Mouse (Mus musculus): ENCODE measurements around the gene Crybg2. TPM values are rescaled to one million over a fixed set of nuclear protein-coding genes. Genes with fewer than 3 reads are reported as not detected.

Crybg2 gene
- polyA plus RNA-seq, 1 experiment from 2014 or later = 4.6 TPM

DNA sequence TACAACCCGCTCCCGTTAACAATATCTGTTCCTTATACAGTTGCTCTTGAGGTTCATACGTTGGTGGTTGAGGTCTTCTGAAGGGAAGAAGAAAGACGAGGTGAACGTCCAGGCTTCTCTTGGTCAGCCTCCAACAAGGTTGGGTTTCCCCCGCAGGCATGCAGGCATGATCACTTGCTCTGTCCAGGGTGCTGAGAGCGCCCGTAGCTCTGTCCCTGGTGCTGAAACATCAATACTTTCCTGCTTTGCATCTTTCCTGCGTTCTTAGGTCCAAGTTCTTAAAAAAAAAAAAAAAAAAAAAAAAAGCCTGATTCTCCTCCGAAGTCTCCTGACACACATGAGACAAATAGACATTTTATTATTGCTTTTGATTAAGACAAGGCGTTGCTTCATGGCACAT lies 40.0 kb upstream of the Crybg2 start:
- H3K27me3 ChIP-seq = peaks cover 24% of the 10 kb centered on the region
- ATAC-seq (ENCODE audit: low FRiP score, low read depth) = no peak
- 0 out of 2 replicates have a peak overlapping the region, but pooled peaks have one; percentile 36 for H3K4me3 ChIP-seq
- H3K9me3 ChIP-seq = no peaks in the 10 kb centered on the region
- no peak overlapping the region for H3K27ac ChIP-seq (replicated peaks)
- peak overlapping the region; percentile 62 for H3K4me2 ChIP-seq
- H3K4me1 ChIP-seq (replicated peaks) = peaks cover 33% of the 10 kb centered on the region
- WGBS = 4% methylated on average over 11 of the region's 11 CpGs
- no peak overlapping the region for H3K9ac ChIP-seq
- no peaks in the 10 kb centered on the region for H3K36me3 ChIP-seq

DNA sequence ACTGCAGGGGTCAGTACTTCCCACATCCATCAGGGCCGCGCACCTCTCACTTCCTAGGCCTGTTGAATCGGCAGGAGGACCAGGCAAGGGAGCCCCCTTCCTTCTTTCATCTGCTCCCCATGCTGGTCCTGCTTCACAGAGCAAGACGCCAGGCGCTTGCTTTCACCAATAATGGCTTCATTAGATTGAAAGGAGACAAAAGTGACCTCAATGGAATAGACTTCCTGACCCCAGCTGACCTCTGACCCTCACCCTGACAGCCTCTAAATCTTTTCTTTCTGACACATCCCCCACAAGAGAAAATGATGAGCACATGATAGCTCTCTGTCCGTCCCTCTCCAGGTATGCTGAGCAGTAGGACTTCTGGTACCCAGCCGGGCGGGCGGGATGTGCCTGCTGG lies 34.8 kb upstream of the Crybg2 start:
- Histone ChIP-seq H3K27ac (replicated peaks) (no peak overlapping the region), H3K9ac (no peak overlapping the region), H3K4me1 (replicated peaks) (no peaks in the 10 kb centered on the region), H3K36me3 (no peaks in the 10 kb centered on the region), H3K9me3 (no peaks in the 10 kb centered on the region), H3K4me2 (no peak overlapping the region), H3K27me3 (no peaks in the 10 kb centered on the region), H3K4me3 (no peak overlapping the region)
- 22% methylated on average over 9 of the region's 9 CpGs for WGBS
- ATAC-seq (ENCODE audit: low FRiP score, low read depth) = no peak

DNA sequence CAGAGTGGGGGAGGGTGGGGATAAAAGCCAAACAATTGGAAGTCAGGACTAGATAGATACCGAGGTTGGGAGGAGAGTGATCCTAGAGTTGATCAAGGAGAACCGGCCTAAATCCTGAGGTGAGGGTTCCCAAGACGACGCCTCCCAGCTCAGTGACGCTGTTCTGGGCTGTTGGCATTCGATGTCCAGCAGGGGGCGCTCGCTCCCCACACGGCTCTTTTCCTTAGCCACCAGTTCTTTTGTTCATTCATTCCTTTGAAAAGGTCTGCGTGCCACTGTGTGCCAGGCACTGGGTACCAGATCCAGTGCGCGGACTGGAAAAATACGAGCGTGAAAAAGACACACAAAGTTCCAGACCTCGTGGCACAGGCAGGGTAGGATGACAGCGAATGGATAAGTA lies 24.7 kb upstream of the Crybg2 start:
- H3K27me3 ChIP-seq = no peaks in the 10 kb centered on the region
- peak overlapping the region; percentile 39 for H3K4me2 ChIP-seq
- no peak overlapping the region for H3K4me3 ChIP-seq
- 0 out of 2 replicates have a peak, but pooled peaks cover 4% of the 10 kb centered on the region for H3K4me1 ChIP-seq (replicated peaks)
- WGBS = 4% methylated on average over 16 of the region's 16 CpGs
- peak; percentile 59; the same call in 1 of the 2 replicates for ATAC-seq (ENCODE audit: low FRiP score, low read depth)
- no peak overlapping the region for H3K9ac ChIP-seq
- H3K9me3 ChIP-seq = no peaks in the 10 kb centered on the region
- no peak overlapping the region for H3K27ac ChIP-seq (replicated peaks)
- no peaks in the 10 kb centered on the region for H3K36me3 ChIP-seq

DNA sequence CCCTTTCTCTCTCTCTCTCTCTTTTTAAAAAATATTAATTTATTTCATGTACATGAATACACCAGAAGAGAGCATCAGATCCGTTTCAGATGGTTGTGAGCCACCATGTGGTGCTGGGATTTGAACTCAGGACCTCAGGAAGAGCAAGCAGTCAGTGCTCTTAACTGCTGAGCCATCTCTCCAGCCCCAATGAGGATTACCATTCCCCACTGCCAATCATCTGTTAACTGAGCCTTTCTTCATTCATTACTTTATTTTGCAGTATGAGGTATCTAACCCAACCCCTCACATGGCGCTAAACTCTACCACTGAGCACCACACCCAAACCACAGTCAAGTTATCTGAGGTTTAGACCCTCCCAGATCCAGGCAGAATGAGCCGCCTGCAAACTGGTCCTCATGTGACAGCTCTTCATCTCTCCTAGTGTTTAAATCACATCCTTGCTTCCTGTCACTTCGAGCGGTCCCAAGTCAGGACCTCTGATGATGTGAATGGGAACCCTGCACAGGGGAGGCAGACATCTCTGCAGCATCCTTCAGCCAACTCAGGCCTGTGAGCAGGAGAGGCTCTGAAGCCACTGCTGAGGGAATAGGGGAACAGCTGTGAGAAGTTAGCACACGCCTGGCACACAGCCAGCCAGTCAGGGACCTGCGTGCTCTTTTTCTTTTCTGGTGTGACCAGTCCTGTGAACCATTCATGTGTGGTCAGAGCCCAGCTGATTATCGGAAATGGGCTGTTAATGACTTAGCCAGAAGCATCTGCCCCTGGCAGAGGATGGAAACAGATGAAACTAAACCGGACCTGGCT lies 19.1 kb upstream of the Crybg2 start:
- Histone ChIP-seq H3K4me1 (replicated peaks) (no peaks in the 10 kb centered on the region), H3K9me3 (no peaks in the 10 kb centered on the region), H3K36me3 (no peaks in the 10 kb centered on the region), H3K4me3 (no peak overlapping the region), H3K4me2 (no peak overlapping the region), H3K9ac (no peak overlapping the region), H3K27me3 (no peaks in the 10 kb centered on the region), H3K27ac (replicated peaks) (no peak overlapping the region)
- ATAC-seq (ENCODE audit: low FRiP score, low read depth) = no peak
- WGBS = 52% methylated on average over 9 of the region's 9 CpGs

DNA sequence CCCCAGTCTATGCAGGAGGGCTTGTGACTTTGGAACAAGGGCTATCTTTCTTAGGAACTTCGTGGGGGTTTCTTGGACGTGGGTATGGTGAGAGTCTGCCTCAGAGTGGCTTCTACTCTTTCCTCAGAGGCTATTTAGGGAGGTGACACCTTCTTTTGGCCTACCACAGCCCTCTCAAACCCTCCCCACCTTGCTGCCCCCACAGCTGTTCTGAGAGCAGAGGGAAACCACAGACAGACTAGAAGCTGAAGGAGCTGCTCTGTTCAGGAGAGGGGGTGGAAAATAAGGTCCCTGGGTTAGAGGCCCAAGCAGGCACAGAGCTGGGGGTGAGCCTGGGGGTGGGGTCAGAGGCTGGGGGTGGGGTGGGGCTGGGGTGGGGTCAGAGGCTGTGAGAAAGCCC lies 17.6 kb upstream of the Crybg2 start:
- WGBS = 69% methylated on average over 2 of the region's 2 CpGs
- no peak overlapping the region for H3K4me2 ChIP-seq
- ATAC-seq (ENCODE audit: low FRiP score, low read depth) = no peak

DNA sequence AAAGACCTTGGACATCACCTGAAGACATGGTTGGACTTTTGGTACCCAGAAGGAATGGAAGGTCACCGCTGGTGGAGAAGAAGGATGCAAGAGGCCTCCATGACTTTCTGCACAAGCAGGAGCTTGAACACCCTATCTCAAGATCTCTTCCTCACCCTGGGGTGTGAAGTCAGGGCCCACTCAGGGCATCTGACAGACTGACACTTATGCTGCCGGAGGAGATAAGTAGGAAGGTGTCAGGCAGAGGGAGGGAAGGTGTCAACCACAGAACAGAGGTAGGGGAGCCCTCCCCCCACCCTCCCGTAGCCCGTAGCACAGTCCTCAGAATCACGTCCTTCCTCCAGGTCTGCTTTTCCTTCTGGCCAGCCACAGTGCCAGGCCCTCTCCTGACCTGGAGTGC lies 13.0 kb upstream of the Crybg2 start:
- ATAC-seq (ENCODE audit: low FRiP score, low read depth) = no peak
- no peak overlapping the region for H3K4me3 ChIP-seq
- no peak overlapping the region for H3K9ac ChIP-seq
- H3K9me3 ChIP-seq = no peaks in the 10 kb centered on the region
- no peaks in the 10 kb centered on the region for H3K27me3 ChIP-seq
- WGBS = 89% methylated on average over 5 of the region's 5 CpGs
- no peak overlapping the region for H3K27ac ChIP-seq (replicated peaks)
- H3K4me2 ChIP-seq = no peak overlapping the region
- no peaks in the 10 kb centered on the region for H3K36me3 ChIP-seq
- peaks cover 5% of the 10 kb centered on the region; the same call in 1 of the 2 replicates for H3K4me1 ChIP-seq (replicated peaks)

More for the DNA sequence above, 17.6 kb upstream of the Crybg2 start:
- no peaks in the 10 kb centered on the region for H3K36me3 ChIP-seq
- no peaks in the 10 kb centered on the region for H3K9me3 ChIP-seq
- H3K27ac ChIP-seq (replicated peaks) = no peak overlapping the region
- H3K4me1 ChIP-seq (replicated peaks) = no peaks in the 10 kb centered on the region
- H3K27me3 ChIP-seq = no peaks in the 10 kb centered on the region
- H3K4me3 ChIP-seq = no peak overlapping the region
- H3K9ac ChIP-seq = no peak overlapping the region

DNA sequence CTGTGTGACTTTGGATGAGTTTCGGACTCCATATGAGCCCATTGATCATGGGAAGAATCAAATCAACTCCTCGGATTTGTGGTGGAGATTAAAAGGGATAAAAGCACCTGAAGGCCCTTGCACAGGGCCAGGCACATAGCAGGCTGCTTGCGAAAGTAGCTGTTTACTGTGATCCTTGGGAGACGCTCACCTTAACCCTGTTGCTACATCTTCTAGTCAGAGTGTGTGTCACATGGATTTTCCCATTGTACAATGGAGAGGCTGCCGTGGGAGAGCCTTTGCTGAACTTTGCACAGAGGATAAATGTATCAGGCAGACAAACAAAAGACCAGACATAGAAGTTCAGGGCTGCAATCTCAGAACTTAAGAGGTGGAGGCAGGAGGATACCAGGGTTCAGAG lies 8.7 kb upstream of the Crybg2 start:
- no peaks in the 10 kb centered on the region for H3K9me3 ChIP-seq
- no peak overlapping the region for H3K4me3 ChIP-seq
- H3K27ac ChIP-seq (replicated peaks) = no peak overlapping the region
- peaks cover 7% of the 10 kb centered on the region; the same call in 1 of the 2 replicates for H3K4me1 ChIP-seq (replicated peaks)
- no peak for ATAC-seq (ENCODE audit: low FRiP score, low read depth)
- H3K9ac ChIP-seq = no peak overlapping the region
- H3K27me3 ChIP-seq = no peaks in the 10 kb centered on the region
- no peaks in the 10 kb centered on the region for H3K36me3 ChIP-seq
- 85% methylated on average over 5 of the region's 5 CpGs for WGBS
- H3K4me2 ChIP-seq = no peak overlapping the region

DNA sequence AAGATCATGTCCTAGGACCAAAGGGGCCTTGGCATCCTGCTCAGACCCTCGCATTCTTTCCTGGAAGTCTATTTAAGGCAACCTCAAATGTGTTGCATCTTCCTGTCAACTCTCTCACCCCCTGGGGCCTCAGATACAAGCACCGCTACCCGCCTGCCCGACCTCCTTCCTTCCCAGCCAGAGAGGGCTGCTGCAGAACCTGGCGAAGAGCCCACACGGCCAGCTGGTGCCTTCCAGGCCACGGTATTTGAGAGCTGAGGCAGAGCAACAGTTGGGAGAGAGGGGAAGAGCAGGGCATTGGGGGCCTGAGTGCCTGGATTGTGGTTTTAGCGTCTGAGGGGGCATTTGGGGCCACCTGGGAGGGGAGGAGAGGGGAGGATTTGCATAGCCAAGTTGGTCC lies 8.1 kb upstream of the Crybg2 start:
- Histone ChIP-seq H3K4me3 (no peak overlapping the region), H3K4me1 (replicated peaks) (peaks cover 7% of the 10 kb centered on the region; the same call in 1 of the 2 replicates), H3K27ac (replicated peaks) (no peak overlapping the region), H3K4me2 (no peak overlapping the region), H3K27me3 (no peaks in the 10 kb centered on the region), H3K36me3 (no peaks in the 10 kb centered on the region), H3K9me3 (no peaks in the 10 kb centered on the region), H3K9ac (no peak overlapping the region)
- no peak for ATAC-seq (ENCODE audit: low FRiP score, low read depth)
- 25% methylated on average over 8 of the region's 8 CpGs for WGBS

DNA sequence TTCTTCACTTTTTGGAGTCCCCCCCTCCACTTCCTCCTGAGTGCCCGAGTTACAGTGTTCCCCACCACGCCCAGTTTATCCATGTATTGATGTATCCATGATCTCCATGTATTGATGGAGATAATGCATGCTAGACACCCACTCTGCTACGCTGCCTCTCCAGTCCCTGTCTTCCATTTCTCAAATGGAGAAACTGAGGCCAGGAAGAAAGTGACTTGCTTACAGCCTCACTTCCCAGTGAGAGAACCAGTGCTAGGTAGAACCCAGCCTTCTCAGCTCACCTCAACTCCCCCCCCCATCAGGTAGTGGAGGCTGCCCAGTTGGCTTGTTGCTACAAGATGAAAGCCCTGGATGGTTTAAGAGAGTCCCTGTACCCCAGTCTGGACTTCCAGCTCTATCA lies 7.1 kb upstream of the Crybg2 start, which contains the start of gene Zfp683:
Gene Zfp683 (plus strand): TSS at position 301 of the 400 bp plus-strand sequence.
- no peak within 1 kb of the TSS for H3K4me3 ChIP-seq
- H3K27ac ChIP-seq (replicated peaks) = no peak within 1 kb of the TSS
- ATAC-seq (ENCODE audit: low FRiP score, low read depth) = no peak
- peaks cover 7% of the 10 kb centered on the region; the same call in 1 of the 2 replicates for H3K4me1 ChIP-seq (replicated peaks)
- WGBS = 90% methylated on average over 3 of the region's 3 CpGs
- H3K4me2 ChIP-seq = no peak within 1 kb of the TSS
- no peak within 1 kb of the TSS for H3K9ac ChIP-seq
- H3K27me3 ChIP-seq = no peaks in the 10 kb centered on the region
- H3K9me3 ChIP-seq = no peaks in the 10 kb centered on the region
- H3K36me3 ChIP-seq = no peaks in the 10 kb centered on the region

DNA sequence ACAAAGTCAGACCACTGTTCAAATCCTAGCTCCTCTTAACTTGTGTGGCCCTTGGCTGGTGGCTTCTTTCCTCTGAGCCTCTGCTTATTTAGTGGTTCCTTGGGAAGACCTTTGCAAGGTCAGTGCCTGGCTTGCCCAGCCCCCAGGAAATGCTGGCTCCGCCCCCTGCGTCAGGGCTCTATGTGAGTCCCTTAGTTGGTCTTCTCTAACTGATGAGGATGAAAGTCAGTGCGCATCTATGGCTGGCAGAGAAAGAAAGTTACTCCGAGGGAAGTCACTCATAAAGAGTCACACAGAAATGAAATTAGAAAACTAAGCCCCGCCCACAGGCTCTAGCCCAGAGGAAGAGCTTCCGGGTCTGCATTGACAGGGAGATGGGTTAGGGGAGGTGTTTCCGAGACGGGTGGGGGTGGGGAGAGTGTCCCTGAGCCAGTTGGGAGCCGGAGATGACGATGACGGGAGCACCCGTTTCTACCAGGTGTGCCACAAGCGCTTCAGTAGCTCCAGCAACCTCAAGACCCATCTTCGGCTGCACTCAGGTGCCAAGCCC lies 2.4 kb upstream of the Crybg2 start:
- no peak overlapping the region; the same call in 1 of the 2 replicates for H3K4me2 ChIP-seq
- H3K9me3 ChIP-seq = no peaks in the 10 kb centered on the region
- no peak for ATAC-seq (ENCODE audit: low FRiP score, low read depth)
- H3K27ac ChIP-seq (replicated peaks) = no peak overlapping the region
- no peak overlapping the region for H3K9ac ChIP-seq
- H3K4me3 ChIP-seq = no peak overlapping the region
- no peaks in the 10 kb centered on the region; the same call in 1 of the 2 replicates for H3K27me3 ChIP-seq
- no peaks in the 10 kb centered on the region for H3K36me3 ChIP-seq
- 36% methylated on average over 14 of the region's 14 CpGs for WGBS
- no peaks in the 10 kb centered on the region for H3K4me1 ChIP-seq (replicated peaks)

DNA sequence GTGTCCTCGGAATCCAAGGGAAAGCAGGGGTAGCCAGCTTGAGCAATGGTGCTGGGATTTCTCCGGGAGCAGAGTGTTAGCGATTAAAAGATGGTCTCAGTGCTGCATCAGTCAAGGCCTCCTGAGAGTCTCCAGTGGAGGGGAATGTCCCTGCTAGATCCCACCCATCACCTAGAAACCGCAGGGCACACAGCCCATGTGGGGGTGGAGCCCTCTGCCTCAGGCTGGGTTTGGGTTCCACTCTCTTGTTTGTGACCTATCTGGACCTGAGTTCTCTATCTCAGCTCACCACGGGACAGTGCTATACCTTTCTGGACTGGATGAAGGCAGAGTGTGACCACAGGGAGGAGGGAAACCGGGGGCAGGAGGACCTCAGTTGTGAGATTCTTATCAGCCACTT lies 1.7 kb upstream of the Crybg2 start:
- Histone ChIP-seq H3K9ac (no peak overlapping the region), H3K36me3 (no peaks in the 10 kb centered on the region), H3K27me3 (no peaks in the 10 kb centered on the region; the same call in 1 of the 2 replicates), H3K4me2 (no peak overlapping the region; the same call in 1 of the 2 replicates), H3K27ac (replicated peaks) (no peak overlapping the region), H3K9me3 (no peaks in the 10 kb centered on the region), H3K4me3 (no peak overlapping the region), H3K4me1 (replicated peaks) (no peaks in the 10 kb centered on the region)
- ATAC-seq (ENCODE audit: low FRiP score, low read depth) = no peak
- WGBS = 86% methylated on average over 6 of the region's 6 CpGs

DNA sequence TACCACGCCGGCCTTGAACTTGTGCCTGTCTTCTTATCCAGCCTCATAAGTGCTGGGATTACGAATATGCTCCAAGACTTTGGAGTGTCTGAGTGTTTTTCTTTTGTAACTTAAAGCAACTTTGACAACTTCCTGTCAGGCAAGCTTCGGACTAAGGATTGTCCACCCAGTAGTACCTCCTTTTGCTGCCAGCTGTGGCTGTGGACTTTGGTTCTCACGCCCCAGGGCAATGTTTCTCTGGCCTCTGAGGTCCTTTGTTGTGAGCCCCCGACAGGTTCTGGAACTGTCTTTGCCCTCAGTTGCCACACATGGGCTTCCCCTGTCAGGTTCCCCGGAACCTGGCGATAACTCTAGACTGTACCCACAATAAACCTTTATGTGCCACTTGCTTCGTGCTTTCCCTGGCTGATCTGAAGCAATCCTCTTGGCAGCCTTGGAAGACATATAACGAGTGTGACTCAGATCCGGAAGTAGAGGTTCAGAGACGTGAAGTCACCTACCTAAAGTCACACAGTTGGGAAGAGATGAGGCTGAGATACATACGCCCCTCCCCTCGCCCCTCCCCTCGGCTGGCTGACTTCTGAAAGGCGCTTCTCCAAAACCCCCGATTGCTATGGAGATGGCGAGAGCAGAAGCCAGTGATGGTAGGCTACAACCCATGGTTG lies 683 bp downstream of the Crybg2 start:
- Histone ChIP-seq H3K4me1 (replicated peaks) (no peaks in the 10 kb centered on the region), H3K27ac (replicated peaks) (no peak overlapping the region), H3K9me3 (no peaks in the 10 kb centered on the region), H3K36me3 (no peaks in the 10 kb centered on the region), H3K9ac (no peak overlapping the region), H3K4me3 (no peak overlapping the region), H3K27me3 (peaks cover 10% of the 10 kb centered on the region), H3K4me2 (no peak overlapping the region)
- ATAC-seq (ENCODE audit: low FRiP score, low read depth) = no peak
- WGBS = 59% methylated on average over 18 of the region's 18 CpGs
